Mouse (Mus musculus): ENCODE measurements at regions not wholly inside any gene's neighbourhood (a gene's known extent, or its start where the extent isn't known, plus 50 kb on each side); places are given as distances from the start of the nearest gene placed in this dataset.

DNA sequence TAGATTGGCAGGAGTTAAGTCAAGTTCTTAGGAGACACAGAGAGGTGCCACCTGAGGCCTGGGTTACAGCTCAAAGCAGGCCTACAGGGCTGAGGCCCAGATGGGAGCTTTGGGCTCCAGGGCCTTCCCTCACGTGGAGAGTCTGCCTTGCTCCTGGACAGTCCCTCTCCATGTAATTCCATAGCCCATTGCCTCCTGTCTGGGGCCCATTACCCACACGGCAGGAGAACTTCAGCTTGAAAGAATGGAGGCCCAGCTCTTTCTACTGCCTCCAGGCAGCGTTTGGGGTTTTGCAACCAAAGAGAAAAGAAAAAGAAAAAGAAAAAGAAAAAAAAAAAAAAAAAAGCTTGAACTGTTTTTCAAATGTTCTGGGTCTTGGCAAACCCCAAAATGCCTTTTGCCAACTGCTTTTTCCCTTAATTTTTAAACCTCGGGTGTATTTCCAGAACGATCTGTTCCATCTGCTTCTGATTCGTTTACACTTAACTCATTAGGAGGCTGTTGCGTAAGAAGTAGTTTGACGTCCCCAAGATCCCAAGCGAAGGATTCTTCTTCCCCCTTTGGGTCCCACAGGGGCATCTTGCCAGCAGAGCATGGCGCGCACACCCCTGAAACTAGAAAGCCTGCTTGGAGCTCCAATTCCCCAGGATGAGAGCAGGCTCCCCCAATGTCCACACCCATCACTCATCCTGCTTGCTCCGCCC is 165.4 kb upstream of the Zfp703 start:
- no peak for DNase-seq (ENCODE audit: low spot score)

- DNase-seq (ENCODE audit: low spot score): no peak
These were observed 163.8 kb upstream of the Zfp703 start for GRCm38 (mm10) chr8:26813198-26813815.

DNA sequence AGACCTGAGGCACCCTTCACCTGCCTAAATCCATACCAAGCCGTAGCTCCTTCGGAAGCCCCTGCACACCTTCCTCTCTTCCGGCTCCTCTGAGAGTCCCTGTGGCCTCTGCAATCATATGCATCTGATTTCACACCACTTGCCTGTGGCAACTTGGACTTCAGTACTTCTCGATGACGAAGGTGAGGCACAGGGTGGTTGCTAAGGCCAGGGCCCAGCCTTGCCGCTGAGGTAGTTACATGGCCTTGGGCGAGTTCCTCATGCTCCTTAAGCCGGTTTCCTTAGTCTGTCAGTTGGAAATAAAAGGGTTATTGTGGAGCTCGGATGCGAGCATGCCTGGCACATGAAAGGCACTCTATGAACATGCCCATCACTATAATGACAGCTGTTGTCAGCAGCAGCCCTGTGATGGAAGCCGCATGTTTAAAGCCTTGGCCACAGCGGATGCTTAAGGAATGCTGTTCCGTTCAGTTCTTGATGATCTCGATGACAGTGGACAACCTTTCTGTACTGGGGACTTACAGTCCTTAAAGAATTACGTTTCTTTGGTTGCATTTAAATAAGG is 162.0 kb upstream of the Zfp703 start:
- DNase-seq (ENCODE audit: low spot score): no peak

- no peak for DNase-seq (ENCODE audit: low spot score)
These were observed 160.1 kb upstream of the Zfp703 start for GRCm38 (mm10) chr8:26816977-26817376.

DNA sequence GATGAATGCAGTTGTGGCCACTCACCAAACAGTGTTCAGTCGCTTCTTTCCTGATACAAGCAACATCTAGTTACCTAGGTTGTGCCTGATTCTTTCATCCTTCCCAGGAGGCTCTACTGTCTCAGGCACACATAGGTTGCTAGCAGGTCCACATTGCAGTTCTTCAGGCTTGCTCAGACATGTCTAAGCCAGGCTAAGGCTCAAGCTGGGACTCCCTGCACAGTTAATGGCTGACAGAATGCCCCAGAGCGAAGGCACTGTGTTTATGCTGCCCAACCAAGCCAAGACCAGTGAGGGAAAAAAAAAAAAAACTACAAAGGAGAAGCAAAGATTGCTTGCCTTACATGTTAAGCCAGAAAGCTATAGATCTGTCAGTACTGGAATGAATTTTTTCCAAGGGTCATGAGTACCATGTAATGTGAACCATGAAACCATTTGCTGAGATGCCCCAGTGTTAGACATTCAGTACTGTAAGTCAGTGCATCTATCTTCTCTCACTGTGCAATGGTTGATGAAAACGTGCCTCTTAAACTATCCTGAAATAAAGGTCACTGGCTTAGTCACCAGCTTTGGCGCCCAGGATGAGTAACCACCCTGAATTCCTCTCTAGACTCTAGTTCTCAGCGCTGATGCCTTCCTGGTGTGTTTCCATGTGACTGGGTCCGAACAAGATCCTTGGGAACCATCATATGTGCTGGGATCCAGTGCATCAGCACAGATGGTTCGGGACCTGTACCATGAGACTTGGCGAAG is 152.8 kb upstream of the Zfp703 start:
- no peak for DNase-seq (ENCODE audit: low spot score)

GRCm38 (mm10) chr8:26828311-26828909 is 148.7 kb upstream of the Zfp703 start:
- no peak for DNase-seq (ENCODE audit: low spot score)

- DNase-seq (ENCODE audit: low spot score): no peak
These were observed 147.8 kb upstream of the Zfp703 start for GRCm38 (mm10) chr8:26829313-26829712.

DNA sequence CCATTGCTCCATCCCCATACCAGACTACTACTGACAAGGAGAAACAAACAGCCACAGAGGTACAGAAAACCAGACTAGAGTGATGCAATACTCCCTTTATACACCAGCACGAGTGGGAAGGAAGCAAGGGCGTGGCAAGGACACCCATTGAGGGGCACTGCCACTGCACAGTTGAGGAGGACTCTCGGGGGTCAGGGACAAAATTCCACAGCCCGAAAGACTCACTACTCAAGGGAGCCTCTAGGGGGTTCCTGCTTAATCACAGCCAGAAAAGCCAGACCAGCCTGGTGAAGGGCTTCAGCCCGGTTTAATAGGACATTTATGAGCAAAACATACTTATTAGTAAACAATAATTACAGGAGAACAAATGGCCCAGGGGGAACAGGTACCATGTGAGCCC is 146.0 kb upstream of the Zfp703 start:
- no peak for DNase-seq (ENCODE audit: low spot score)

DNA sequence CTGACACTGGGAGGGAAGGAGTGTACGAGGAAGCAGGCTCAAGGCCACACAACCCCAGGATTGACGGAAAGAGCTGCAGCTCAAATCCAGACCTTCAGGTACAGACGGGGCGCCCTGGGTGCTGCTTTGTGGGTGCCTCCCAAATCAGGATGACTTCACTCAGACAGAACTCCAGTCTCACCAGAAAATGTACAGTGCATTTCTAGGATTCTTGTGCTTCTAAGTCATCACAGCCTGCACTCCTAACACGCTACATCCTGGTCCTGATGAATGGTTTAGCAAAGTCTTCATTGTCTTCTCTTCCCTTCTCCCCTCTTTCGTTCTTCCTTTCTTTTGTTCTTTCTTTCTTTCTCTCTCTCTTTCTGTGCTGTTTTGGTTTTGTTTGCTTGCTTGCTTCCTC is 145.3 kb upstream of the Zfp703 start:
- DNase-seq (ENCODE audit: low spot score): no peak

GRCm38 (mm10) chr8:26832546-26832945 is 144.6 kb upstream of the Zfp703 start:
- no peak for DNase-seq (ENCODE audit: low spot score)

DNA sequence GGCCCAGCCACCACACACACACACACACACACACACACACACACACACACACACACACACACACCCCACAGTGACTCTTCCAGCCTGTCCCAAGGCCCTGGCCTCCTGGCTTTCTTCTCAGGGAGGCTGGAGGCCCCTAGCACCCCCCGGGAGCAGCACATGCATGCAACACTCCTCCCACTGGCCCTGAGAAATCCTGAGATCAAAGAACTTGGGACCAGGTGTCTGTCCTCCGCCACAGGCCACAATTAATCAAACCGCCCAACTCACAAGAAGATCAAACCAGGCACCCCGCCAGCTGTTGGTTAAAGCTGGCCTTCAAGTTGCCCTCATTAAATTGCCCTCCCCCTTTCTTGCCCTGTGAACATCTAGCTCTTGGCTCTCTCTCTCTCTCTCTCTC is 143.8 kb upstream of the Zfp703 start:
- DNase-seq (ENCODE audit: low spot score): no peak

GRCm38 (mm10) chr8:26833784-26834183 is 143.3 kb upstream of the Zfp703 start:
- no peak for DNase-seq (ENCODE audit: low spot score)

GRCm38 (mm10) chr8:26834604-26835003 is 142.5 kb upstream of the Zfp703 start:
- DNase-seq (ENCODE audit: low spot score): no peak

- DNase-seq (ENCODE audit: low spot score): no peak
These were observed 142.0 kb upstream of the Zfp703 start for GRCm38 (mm10) chr8:26835076-26835475.

GRCm38 (mm10) chr8:26835616-26836015 is 141.5 kb upstream of the Zfp703 start:
- DNase-seq (ENCODE audit: low spot score): no peak

DNA sequence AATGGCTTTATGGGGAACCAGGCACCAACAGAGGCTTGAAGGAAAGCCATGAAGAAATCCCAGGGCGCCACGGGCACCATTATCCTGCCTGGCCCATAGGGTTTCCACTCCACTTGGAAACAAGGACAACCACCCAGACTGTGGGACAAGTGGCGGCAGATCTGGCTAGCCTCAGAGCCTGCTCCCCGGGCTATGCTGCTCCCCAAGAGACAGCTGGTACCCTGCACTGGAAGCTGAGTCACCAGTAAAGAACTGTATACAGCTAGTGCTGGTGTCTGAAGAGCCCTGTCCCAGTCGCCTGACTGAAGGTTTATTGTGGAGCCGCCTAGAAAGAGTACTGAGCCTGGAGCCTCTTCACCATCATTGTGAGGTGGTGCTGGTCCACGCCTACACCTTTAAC is 140.6 kb upstream of the Zfp703 start:
- no peak for DNase-seq (ENCODE audit: low spot score)

GRCm38 (mm10) chr8:26840286-26840685 is 136.8 kb upstream of the Zfp703 start:
- no peak for DNase-seq (ENCODE audit: low spot score)

DNA sequence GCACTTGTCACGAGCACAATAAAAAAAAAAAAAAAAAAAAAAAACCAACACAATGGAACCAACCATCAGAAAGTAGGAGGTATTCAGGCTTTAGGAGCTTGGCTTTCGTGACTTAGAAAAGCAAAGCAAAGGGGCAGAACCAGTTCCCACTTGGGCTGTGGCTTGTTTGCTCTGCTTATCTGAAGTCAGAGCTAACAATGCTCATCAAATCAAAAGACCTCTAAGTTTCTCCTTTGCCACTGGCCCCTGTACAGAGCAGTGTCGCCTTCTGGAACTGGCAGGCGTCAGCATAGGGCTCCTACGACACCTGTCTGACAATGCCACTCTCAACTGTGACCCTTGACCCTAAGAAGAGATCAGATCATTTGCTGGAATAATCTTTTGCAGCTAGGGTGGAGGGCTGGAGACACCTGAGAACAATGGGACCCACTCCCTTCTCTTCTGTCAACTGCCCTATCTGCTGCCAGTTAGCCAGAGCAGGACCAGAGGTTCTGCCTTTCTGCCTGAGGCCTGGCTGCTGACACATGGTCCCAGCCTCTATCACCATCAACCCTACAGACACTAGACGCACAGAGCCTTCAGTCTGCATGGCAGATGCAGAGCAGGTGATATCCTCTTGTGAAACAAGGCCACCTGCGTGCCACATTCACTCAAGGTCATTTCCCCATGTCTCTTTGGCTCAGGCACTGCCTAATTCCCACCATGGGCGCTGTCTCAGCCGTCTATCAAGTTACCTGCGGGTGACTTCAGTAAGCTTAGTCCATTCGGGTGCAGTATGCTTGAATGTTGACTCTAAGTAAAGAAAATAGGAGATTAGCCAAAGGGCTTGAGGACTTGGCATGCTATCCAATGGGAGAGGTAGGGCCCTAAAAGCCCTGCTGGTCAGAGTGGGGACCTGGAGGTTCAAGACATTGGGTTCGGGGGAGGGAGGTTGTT is 136.1 kb upstream of the Zfp703 start:
- no peak for DNase-seq (ENCODE audit: low spot score)

GRCm38 (mm10) chr8:26843714-26844113 is 133.4 kb upstream of the Zfp703 start:
- no peak for DNase-seq (ENCODE audit: low spot score)

GRCm38 (mm10) chr8:26844132-26844808 is 132.9 kb upstream of the Zfp703 start:
- DNase-seq (ENCODE audit: low spot score): no peak

DNA sequence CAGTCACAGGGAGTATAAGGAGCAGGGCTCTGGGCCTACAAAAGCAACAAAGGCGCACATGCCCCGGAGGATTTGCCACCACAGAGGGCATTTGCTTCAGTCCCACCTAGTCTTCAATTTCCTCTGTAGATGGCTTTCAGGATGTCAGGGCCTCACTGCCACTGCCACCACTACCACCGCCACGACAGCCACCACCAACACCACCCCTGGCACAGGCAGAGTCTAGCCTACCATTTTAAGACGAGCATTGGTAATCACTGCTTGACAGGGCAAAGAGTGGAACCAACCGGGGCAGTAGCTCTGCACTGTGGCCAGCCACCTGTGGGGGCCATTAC is 132.3 kb upstream of the Zfp703 start:
- DNase-seq (ENCODE audit: low spot score): no peak
